9 mouse cellular contexts compared by ENCODE assay signal in genomic region chr8:45001577-45002197, GRCm38 (mm10).
A peak's percentile ranks its signal among the peaks of the same experiment; 100 is the strongest.
DNase-seq lines count a peak whose midpoint lies in the region; ATAC-seq and TF ChIP-seq lines count a peak whose summit lies in the region.
"Had no signal": no experiment of that assay in that cellular context is flagged by ENCODE, and none has a peak within 500 bp of the region (broad histone marks: within the 10 kb centered on the region; RNA-seq: fewer than 3 reads in every experiment).

No protein-coding gene starts in this region.

- H3K4me3 ChIP-seq in liver, adult 2 months (ENCODE audit: insufficient read depth, low read depth, low read length), result no peak overlapping the region
- no peak overlapping the region for H3K4me3 ChIP-seq in liver, postnatal 0 days (ENCODE audit: low read depth, low read length)
- no peak overlapping the region for H3K4me3 ChIP-seq in kidney, postnatal 0 days (replicated peaks; ENCODE audit: low read depth, low read length)
- H3K4me3 ChIP-seq in stomach, embryonic 14.5 days (ENCODE audit: low read depth, low read length), result no peak overlapping the region
- H3K4me3 ChIP-seq: lung, embryonic 15.5 days had no signal

- no peak overlapping the region for H3K27ac ChIP-seq in liver, adult 2 months (replicated peaks; ENCODE audit: insufficient read depth, low read depth, low read length)
- no peak overlapping the region for H3K27ac ChIP-seq in liver, postnatal 0 days (ENCODE audit: low read depth)
- H3K27ac ChIP-seq in kidney, postnatal 0 days, result peak overlapping the region; percentile 62
- no peak overlapping the region for H3K27ac ChIP-seq in stomach, embryonic 14.5 days (ENCODE audit: low read length)
- H3K27ac ChIP-seq: lung, embryonic 15.5 days had no signal

- H3K4me2 ChIP-seq in liver, postnatal 0 days (ENCODE audit: low read depth, low read length), result no peak overlapping the region
- H3K4me2 ChIP-seq in kidney, postnatal 0 days (ENCODE audit: low read length), result no peak overlapping the region
- H3K4me2 ChIP-seq in stomach, embryonic 14.5 days (replicated peaks; ENCODE audit: low read depth, low read length), result no peak overlapping the region
- H3K4me2 ChIP-seq: lung, embryonic 15.5 days had no signal

- H3K9ac ChIP-seq in liver, adult 2 months (ENCODE audit: low read depth, low read length), result no peak overlapping the region
- no peak overlapping the region for H3K9ac ChIP-seq in liver, postnatal 0 days (replicated peaks)
- no peak overlapping the region for H3K9ac ChIP-seq in kidney, postnatal 0 days (ENCODE audit: low read depth, low read length)
- no peak overlapping the region for H3K9ac ChIP-seq in stomach, embryonic 14.5 days (replicated peaks; ENCODE audit: low read depth, low read length)
- H3K9ac ChIP-seq: lung, embryonic 15.5 days had no signal

- peak; percentile 26 for DNase-seq in liver, adult 2 months (ENCODE audit: extremely low read depth, low read depth, low spot score)
- no peak for DNase-seq in liver, postnatal 0 days
- DNase-seq in gastrocnemius, postnatal 25 days, result peak; percentile 30
- peak; percentile 72 for DNase-seq in kidney, postnatal 0 days (ENCODE audit: low spot score)
- no peak for DNase-seq in left cerebral cortex, adult 11 months (ENCODE audit: low spot score)
- DNase-seq in thymus, postnatal 0 days (ENCODE audit: low spot score), result no peak

- TF ChIP-seq EP300 in liver, postnatal 0 days (IDR thresholded peaks at IDR 0.05; ENCODE audit: low read depth), result no peak

- H3K79me2 ChIP-seq in liver, adult 2 months (ENCODE audit: control insufficient read depth, insufficient read depth, low read length), result no peaks in the 10 kb centered on the region; the same call in 1 of the 2 replicates

- 66% methylated on average over 8 of the region's 8 CpGs for WGBS in liver, adult 2 months
- 49% methylated on average over 8 of the region's 8 CpGs for WGBS in liver, postnatal 0 days (ENCODE audit: insufficient replicate concordance)
- 32% methylated on average over 8 of the region's 8 CpGs for WGBS in kidney, postnatal 0 days
- 57% methylated on average over 8 of the region's 8 CpGs for WGBS in stomach, embryonic 14.5 days

- peaks cover 2% of the 10 kb centered on the region; the same call in 1 of the 2 replicates for H3K4me1 ChIP-seq in liver, adult 2 months (ENCODE audit: control insufficient read depth, insufficient read depth, low read length)
- H3K4me1 ChIP-seq in liver, postnatal 0 days (ENCODE audit: insufficient read depth), result no peaks in the 10 kb centered on the region
- peaks cover 31% of the 10 kb centered on the region for H3K4me1 ChIP-seq in kidney, postnatal 0 days (replicated peaks; ENCODE audit: insufficient read depth, low read length)
- peaks cover 49% of the 10 kb centered on the region for H3K4me1 ChIP-seq in stomach, embryonic 14.5 days (ENCODE audit: control insufficient read depth, insufficient read depth, low read length)

- TF ChIP-seq POLR2A in liver, adult 2 months (IDR thresholded peaks at IDR 0.05; ENCODE audit: extremely low read depth, insufficient read depth, low read length), result no peak

- H3K9me3 ChIP-seq in liver, postnatal 0 days (ENCODE audit: low read length), result no peaks in the 10 kb centered on the region
- H3K9me3 ChIP-seq in kidney, postnatal 0 days (replicated peaks; ENCODE audit: low read length), result no peaks in the 10 kb centered on the region
- no peaks in the 10 kb centered on the region for H3K9me3 ChIP-seq in stomach, embryonic 14.5 days (ENCODE audit: control insufficient read depth, low read depth, low read length)
- H3K9me3 ChIP-seq: lung, embryonic 15.5 days had no signal

- no peaks in the 10 kb centered on the region for H3K27me3 ChIP-seq in liver, adult 2 months (ENCODE audit: control insufficient read depth, insufficient read depth, low read length)
- H3K27me3 ChIP-seq in liver, postnatal 0 days (ENCODE audit: insufficient read depth, low read length), result no peaks in the 10 kb centered on the region
- no peaks in the 10 kb centered on the region for H3K27me3 ChIP-seq in kidney, postnatal 0 days (ENCODE audit: insufficient read depth, low read length)
- H3K27me3 ChIP-seq in stomach, embryonic 14.5 days (ENCODE audit: control insufficient read depth, insufficient read depth, low read length), result no peaks in the 10 kb centered on the region
- H3K27me3 ChIP-seq: lung, embryonic 15.5 days had no signal

- no peaks in the 10 kb centered on the region for H3K36me3 ChIP-seq in liver, adult 2 months (ENCODE audit: control insufficient read depth, insufficient read depth, low read length)
- no peaks in the 10 kb centered on the region for H3K36me3 ChIP-seq in liver, postnatal 0 days (replicated peaks; ENCODE audit: insufficient read depth, low read length)
- H3K36me3 ChIP-seq in kidney, postnatal 0 days (ENCODE audit: insufficient read depth, low read length), result no peaks in the 10 kb centered on the region
- no peaks in the 10 kb centered on the region for H3K36me3 ChIP-seq in stomach, embryonic 14.5 days (ENCODE audit: control insufficient read depth, insufficient read depth, low read length)
- H3K36me3 ChIP-seq: lung, embryonic 15.5 days had no signal

- no peak for TF ChIP-seq CTCF in liver, adult 2 months (IDR thresholded peaks at IDR 0.05; ENCODE audit: low read depth, low read length)
- TF ChIP-seq CTCF in liver, postnatal 0 days (IDR thresholded peaks at IDR 0.05; ENCODE audit: low read depth), result no peak
- TF ChIP-seq CTCF in kidney, postnatal 0 days (IDR thresholded peaks at IDR 0.05; ENCODE audit: low read depth), result no peak

- ATAC-seq in liver, postnatal 0 days, result no peak
- peak; percentile 77 for ATAC-seq in kidney, postnatal 0 days (replicated peaks; ENCODE audit: low FRiP score, low read depth)
- 0 out of 2 replicates have a peak, but pooled peaks have one; percentile 16 for ATAC-seq in stomach, embryonic 14.5 days (ENCODE audit: insufficient number of reproducible peaks, insufficient read depth, low FRiP score, low read depth)
- ATAC-seq in monocyte, adult 5-6 weeks (replicated peaks; ENCODE audit: insufficient number of reproducible peaks, low FRiP score, low TSS enrichment, poor library complexity, severe bottlenecking), result no peak

Comparison
In these comparisons a context has a peak if more than half of its experiments do, and no peak if none do; other contexts are left out.
1. DNase-seq: peak in liver, adult 2 months (single experiment), gastrocnemius, postnatal 25 days (single experiment) and kidney, postnatal 0 days (single experiment); none in liver, postnatal 0 days (single experiment), left cerebral cortex, adult 11 months (single experiment) and thymus, postnatal 0 days (single experiment).
2. ATAC-seq: peak in kidney, postnatal 0 days (single experiment) and stomach, embryonic 14.5 days (single experiment); none in liver, postnatal 0 days (single experiment) and monocyte, adult 5-6 weeks (single experiment).